Comparison of ENCODE assay signal across 9 mouse cellular contexts in genomic region chr16:18213689-18214088, GRCm38 (mm10). TPM values are rescaled to one million over a fixed set of nuclear protein-coding genes. Genes with fewer than 3 reads are reported as not detected.
DNase-seq lines count a peak whose midpoint lies in the region; ATAC-seq and TF ChIP-seq lines count a peak whose summit lies in the region.
"Had no signal": no experiment of that assay in that cellular context is flagged by ENCODE, and none has a peak within 500 bp of the region (broad histone marks: within the 10 kb centered on the region; RNA-seq: fewer than 3 reads in every experiment).

No protein-coding gene starts in this region.

- peak overlapping the region; percentile 75 for H3K27ac ChIP-seq in embryonic facial prominence, embryonic 10.5 days (replicated peaks)
- H3K27ac ChIP-seq in hindbrain, postnatal 0 days: peak overlapping the region; percentile 75
- peak overlapping the region; percentile 95 for H3K27ac ChIP-seq in midbrain, embryonic 16.5 days (ENCODE audit: low read length)

- H3K9me3 ChIP-seq in embryonic facial prominence, embryonic 10.5 days: no peaks in the 10 kb centered on the region
- H3K9me3 ChIP-seq in hindbrain, postnatal 0 days (ENCODE audit: low read length): no peaks in the 10 kb centered on the region
- no peaks in the 10 kb centered on the region for H3K9me3 ChIP-seq in midbrain, embryonic 16.5 days (replicated peaks; ENCODE audit: control insufficient read depth, low read length, poor library complexity, severe bottlenecking)

- H3K27me3 ChIP-seq in embryonic facial prominence, embryonic 10.5 days (replicated peaks; ENCODE audit: low read depth, poor library complexity, severe bottlenecking): peaks cover 16% of the 10 kb centered on the region; the same call in 1 of the 2 replicates
- no peaks in the 10 kb centered on the region for H3K27me3 ChIP-seq in hindbrain, postnatal 0 days (ENCODE audit: insufficient read depth, low read length)
- no peaks in the 10 kb centered on the region for H3K27me3 ChIP-seq in midbrain, embryonic 16.5 days (ENCODE audit: control insufficient read depth, insufficient read depth, low read depth, low read length)

- peak overlapping the region; percentile 6; the same call in 1 of the 2 replicates for H3K9ac ChIP-seq in hindbrain, postnatal 0 days (replicated peaks; ENCODE audit: low read length)
- peak overlapping the region; percentile 63 for H3K9ac ChIP-seq in midbrain, embryonic 16.5 days (ENCODE audit: low read depth, low read length)

- H3K4me3 ChIP-seq in embryonic facial prominence, embryonic 10.5 days: peak overlapping the region; percentile 38
- H3K4me3 ChIP-seq in hindbrain, postnatal 0 days (ENCODE audit: low read length): no peak overlapping the region
- peak overlapping the region; percentile 37 for H3K4me3 ChIP-seq in midbrain, embryonic 16.5 days (ENCODE audit: low read depth, low read length)

- peak; percentile 8; the same call in 1 of the 2 replicates for TF ChIP-seq CTCF in hindbrain, postnatal 0 days (IDR thresholded peaks at IDR 0.05; ENCODE audit: low read depth)

- H3K4me1 ChIP-seq in embryonic facial prominence, embryonic 10.5 days: peaks cover 31% of the 10 kb centered on the region
- peaks cover 18% of the 10 kb centered on the region for H3K4me1 ChIP-seq in hindbrain, postnatal 0 days (ENCODE audit: insufficient read depth, low read length)
- H3K4me1 ChIP-seq in midbrain, embryonic 16.5 days (ENCODE audit: control insufficient read depth, insufficient read depth, low read length): peaks cover 47% of the 10 kb centered on the region

- 42% methylated on average over 6 of the region's 6 CpGs for WGBS in embryonic facial prominence, embryonic 10.5 days
- WGBS in hindbrain, postnatal 0 days: 3% methylated on average over 6 of the region's 6 CpGs
- 8% methylated on average over 6 of the region's 6 CpGs for WGBS in midbrain, embryonic 16.5 days

- H3K36me3 ChIP-seq in embryonic facial prominence, embryonic 10.5 days (replicated peaks): no peaks in the 10 kb centered on the region
- no peaks in the 10 kb centered on the region for H3K36me3 ChIP-seq in hindbrain, postnatal 0 days (ENCODE audit: insufficient read depth, low read length)
- H3K36me3 ChIP-seq in midbrain, embryonic 16.5 days (ENCODE audit: control insufficient read depth, insufficient read depth, low read length): no peaks in the 10 kb centered on the region

- peak; percentile 90 for ATAC-seq in hindbrain, postnatal 0 days
- ATAC-seq in midbrain, embryonic 16.5 days: peak; percentile 95
- ATAC-seq in cerebellum, adult (ENCODE audit: insufficient number of reproducible peaks, low FRiP score, low TSS enrichment): no peak
- ATAC-seq in erythroid progenitor cell, adult 5-6 weeks (replicated peaks; ENCODE audit: low FRiP score, poor library complexity, severe bottlenecking): no peak

- DNase-seq in ZHBTc4 (ENCODE audit: low read depth, low spot score): peak; percentile 30
- DNase-seq in embryonic facial prominence, embryonic 10.5 days (ENCODE audit: low spot score): peak; percentile 90
- peak; percentile 95 for DNase-seq in hindbrain, postnatal 0 days (ENCODE audit: low spot score)
- no peak for DNase-seq in adrenal gland, adult 2 months
- DNase-seq in urinary bladder, postnatal 4 days (ENCODE audit: low spot score in 2 of 2): no peak

- H3K4me2 ChIP-seq in hindbrain, postnatal 0 days (ENCODE audit: low read depth, low read length): peak overlapping the region; percentile 49
- H3K4me2 ChIP-seq in midbrain, embryonic 16.5 days (ENCODE audit: low read length): peak overlapping the region; percentile 52

RNA-seq across cellular contexts. Expression of gene Ccdc188, which starts 4.0 kb away (rescaled TPM):
- not detected in 2 replicates for polyA plus RNA-seq in embryonic facial prominence, embryonic 10.5 days (2016; fragmentation: Nextera tagmentation; extraction: Ambion mirVana)
- not detected in 2 replicates for total RNA-seq in hindbrain, postnatal 0 days (2014; rRNA removed)
- polyA plus RNA-seq in hindbrain, postnatal 0 days (2015; fragmentation: Nextera tagmentation; extraction: Ambion mirVana): not detected in 2 replicates
- 0.14 TPM in 1 of 2 replicates, not detected in the other for polyA plus RNA-seq in midbrain, embryonic 16.5 days (2015; fragmentation: Nextera tagmentation; extraction: Ambion mirVana)
- total RNA-seq in adrenal gland, adult 2 months (2021): not detected
- not detected in 2 replicates for polyA plus RNA-seq in adrenal gland, adult 2 months (2012; rRNA removed)
- total RNA-seq in erythroid progenitor cell, adult 5-6 weeks (2015; ENCODE audit: low replicate concordance): not detected in 2 replicates
- total RNA-seq in erythroid progenitor cell, adult 5-6 weeks (2017; ENCODE audit: low replicate concordance): not detected in 2 replicates
- polyA plus RNA-seq: heart, embryonic 16.5 days had no signal

RNA-seq across cellular contexts. Expression of gene Zdhhc8, which starts 21.2 kb away (rescaled TPM):
- polyA plus RNA-seq in embryonic facial prominence, embryonic 10.5 days (2016; fragmentation: Nextera tagmentation; extraction: Ambion mirVana): 15.5 and 17.9 TPM in 2 replicates
- 32.0 and 34.0 TPM in 2 replicates for total RNA-seq in hindbrain, postnatal 0 days (2014; rRNA removed)
- polyA plus RNA-seq in hindbrain, postnatal 0 days (2015; fragmentation: Nextera tagmentation; extraction: Ambion mirVana): 13.3 and 14.5 TPM in 2 replicates
- 13.8 and 17.9 TPM in 2 replicates for polyA plus RNA-seq in midbrain, embryonic 16.5 days (2015; fragmentation: Nextera tagmentation; extraction: Ambion mirVana)
- total RNA-seq in adrenal gland, adult 2 months (2021): 10 to 100 TPM; 23.3 to 23.8 TPM
- 182 and 191 TPM in 2 replicates for polyA plus RNA-seq in adrenal gland, adult 2 months (2012; rRNA removed)
- 1.4 TPM in 1 of 2 replicates, not detected in the other for total RNA-seq in erythroid progenitor cell, adult 5-6 weeks (2015; ENCODE audit: low replicate concordance)
- 2.2 TPM in 1 of 2 replicates, not detected in the other for total RNA-seq in erythroid progenitor cell, adult 5-6 weeks (2017; ENCODE audit: low replicate concordance)

RNA-seq across cellular contexts. Expression of gene Trmt2a, which starts 34.8 kb away (rescaled TPM):
- 116 and 120 TPM in 2 replicates for polyA plus RNA-seq in embryonic facial prominence, embryonic 10.5 days (2016; fragmentation: Nextera tagmentation; extraction: Ambion mirVana)
- total RNA-seq in hindbrain, postnatal 0 days (2014; rRNA removed): 61.4 and 65.1 TPM in 2 replicates
- polyA plus RNA-seq in hindbrain, postnatal 0 days (2015; fragmentation: Nextera tagmentation; extraction: Ambion mirVana): 60.9 and 67.8 TPM in 2 replicates
- 105 and 106 TPM in 2 replicates for polyA plus RNA-seq in midbrain, embryonic 16.5 days (2015; fragmentation: Nextera tagmentation; extraction: Ambion mirVana)
- total RNA-seq in adrenal gland, adult 2 months (2021): 10 to 100 TPM; 53.2 to 55.5 TPM
- polyA plus RNA-seq in adrenal gland, adult 2 months (2012; rRNA removed): 32.8 and 45.4 TPM in 2 replicates
- 51.2 and 52.4 TPM in 2 replicates for total RNA-seq in erythroid progenitor cell, adult 5-6 weeks (2015; ENCODE audit: low replicate concordance)
- 20.2 and 30.0 TPM in 2 replicates for total RNA-seq in erythroid progenitor cell, adult 5-6 weeks (2017; ENCODE audit: low replicate concordance)

RNA-seq across cellular contexts. Expression of gene Ranbp1, which starts 34.8 kb away (rescaled TPM):
- 1,276 and 1,293 TPM in 2 replicates for polyA plus RNA-seq in embryonic facial prominence, embryonic 10.5 days (2016; fragmentation: Nextera tagmentation; extraction: Ambion mirVana)
- 110 and 127 TPM in 2 replicates for total RNA-seq in hindbrain, postnatal 0 days (2014; rRNA removed)
- polyA plus RNA-seq in hindbrain, postnatal 0 days (2015; fragmentation: Nextera tagmentation; extraction: Ambion mirVana): 426 and 453 TPM in 2 replicates
- 359 and 384 TPM in 2 replicates for polyA plus RNA-seq in midbrain, embryonic 16.5 days (2015; fragmentation: Nextera tagmentation; extraction: Ambion mirVana)
- 100 to 1,000 TPM; 139 to 162 TPM for total RNA-seq in adrenal gland, adult 2 months (2021)
- polyA plus RNA-seq in adrenal gland, adult 2 months (2012; rRNA removed): 141 and 175 TPM in 2 replicates
- 144 and 145 TPM in 2 replicates for total RNA-seq in erythroid progenitor cell, adult 5-6 weeks (2015; ENCODE audit: low replicate concordance)
- total RNA-seq in erythroid progenitor cell, adult 5-6 weeks (2017; ENCODE audit: low replicate concordance): 76.8 and 133 TPM in 2 replicates

RNA-seq across cellular contexts. Expression of gene Gm49776, which starts 44.4 kb away (rescaled TPM):
- 6.6 TPM in 1 of 2 replicates, not detected in the other for polyA plus RNA-seq in embryonic facial prominence, embryonic 10.5 days (2016; fragmentation: Nextera tagmentation; extraction: Ambion mirVana)
- total RNA-seq in hindbrain, postnatal 0 days (2014; rRNA removed): not detected in 2 replicates
- 1.1 and 3.1 TPM in 2 replicates for polyA plus RNA-seq in hindbrain, postnatal 0 days (2015; fragmentation: Nextera tagmentation; extraction: Ambion mirVana)
- polyA plus RNA-seq in midbrain, embryonic 16.5 days (2015; fragmentation: Nextera tagmentation; extraction: Ambion mirVana): not detected in 2 replicates
- total RNA-seq in adrenal gland, adult 2 months (2021): 1 to 10 TPM in 1 of 2 experiments, not detected in 1; 2.7 TPM
- not detected in 2 replicates for polyA plus RNA-seq in adrenal gland, adult 2 months (2012; rRNA removed)
- total RNA-seq in erythroid progenitor cell, adult 5-6 weeks (2015; ENCODE audit: low replicate concordance): not detected in 2 replicates
- total RNA-seq in erythroid progenitor cell, adult 5-6 weeks (2017; ENCODE audit: low replicate concordance): 4.1 TPM in 1 of 2 replicates, not detected in the other
- polyA plus RNA-seq: heart, embryonic 16.5 days had no signal

Comparison
In these comparisons a context has a peak if more than half of its experiments do, and no peak if none do; other contexts are left out.
1. DNase-seq: peak in ZHBTc4 (single experiment), embryonic facial prominence, embryonic 10.5 days (single experiment) and hindbrain, postnatal 0 days (single experiment); none in adrenal gland, adult 2 months (single experiment) and urinary bladder, postnatal 4 days (0 of 2).
2. ATAC-seq: peak in hindbrain, postnatal 0 days (single experiment) and midbrain, embryonic 16.5 days (single experiment); none in cerebellum, adult (single experiment) and erythroid progenitor cell, adult 5-6 weeks (single experiment).
3. Peak in every context shown above with its lines, with median percentiles within 50 percentile points of each other: H3K27ac ChIP-seq.